Mouse (Mus musculus) CD4-positive, CD25-positive, alpha-beta regulatory T cell (primary cell): Measurements from ENCODE around the gene Cry2. TPM values are rescaled to one million over a fixed set of nuclear protein-coding genes. Genes with fewer than 3 reads are reported as not detected.

Experiments
- polyA plus RNA-seq: library from polyadenylated mRNA; unstranded; fragments of 100-300 nt; shearing (Covaris generic); gene quantifications from one replicate; pipeline ENCODE4 v1.2.1, GENCODE M21; 2017

The Cry2 gene
- polyA plus RNA-seq = 21.3 TPM

DNA sequence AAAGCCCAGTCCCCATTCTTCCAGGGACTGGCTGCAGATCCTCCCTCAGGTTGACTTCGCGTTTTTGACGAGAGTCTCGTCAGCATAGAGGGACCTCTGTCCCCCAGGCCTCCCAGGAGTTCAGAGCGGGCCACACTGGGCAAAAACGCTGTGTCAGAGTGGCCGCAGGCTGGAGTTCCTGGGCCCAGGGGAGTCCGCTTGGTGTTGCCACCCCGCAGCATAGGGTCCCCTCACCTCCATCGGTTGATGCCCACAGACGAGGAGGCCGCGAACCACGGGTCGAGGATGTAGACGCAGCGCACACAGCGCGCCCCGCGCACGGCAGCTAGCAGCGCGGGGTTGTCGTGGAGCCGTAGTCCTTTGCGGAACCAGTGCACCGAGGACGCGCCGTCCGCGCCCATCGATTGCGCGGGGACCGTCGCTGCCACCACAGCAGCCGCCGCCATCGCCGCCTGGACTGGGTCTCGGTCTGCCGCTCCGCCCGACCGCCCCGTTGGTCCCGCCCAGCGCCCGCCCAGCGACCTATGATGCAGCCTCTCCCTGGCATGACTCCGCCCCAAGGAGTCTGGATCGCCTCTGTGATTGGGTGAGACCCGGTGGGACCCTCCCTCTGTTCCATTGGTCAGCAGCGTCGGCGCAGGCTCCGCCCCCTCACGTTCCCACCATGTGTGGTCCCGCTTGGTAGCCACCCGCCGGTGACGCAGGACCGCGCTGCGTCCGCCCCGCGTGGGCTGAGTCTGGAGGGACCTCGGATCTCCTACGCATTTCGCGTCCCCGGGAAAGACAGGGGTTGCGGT lies at the start of gene Cry2:
Gene Cry2, minus strand, starts transcription at position 466 of the 797 bp plus-strand sequence.

DNA sequence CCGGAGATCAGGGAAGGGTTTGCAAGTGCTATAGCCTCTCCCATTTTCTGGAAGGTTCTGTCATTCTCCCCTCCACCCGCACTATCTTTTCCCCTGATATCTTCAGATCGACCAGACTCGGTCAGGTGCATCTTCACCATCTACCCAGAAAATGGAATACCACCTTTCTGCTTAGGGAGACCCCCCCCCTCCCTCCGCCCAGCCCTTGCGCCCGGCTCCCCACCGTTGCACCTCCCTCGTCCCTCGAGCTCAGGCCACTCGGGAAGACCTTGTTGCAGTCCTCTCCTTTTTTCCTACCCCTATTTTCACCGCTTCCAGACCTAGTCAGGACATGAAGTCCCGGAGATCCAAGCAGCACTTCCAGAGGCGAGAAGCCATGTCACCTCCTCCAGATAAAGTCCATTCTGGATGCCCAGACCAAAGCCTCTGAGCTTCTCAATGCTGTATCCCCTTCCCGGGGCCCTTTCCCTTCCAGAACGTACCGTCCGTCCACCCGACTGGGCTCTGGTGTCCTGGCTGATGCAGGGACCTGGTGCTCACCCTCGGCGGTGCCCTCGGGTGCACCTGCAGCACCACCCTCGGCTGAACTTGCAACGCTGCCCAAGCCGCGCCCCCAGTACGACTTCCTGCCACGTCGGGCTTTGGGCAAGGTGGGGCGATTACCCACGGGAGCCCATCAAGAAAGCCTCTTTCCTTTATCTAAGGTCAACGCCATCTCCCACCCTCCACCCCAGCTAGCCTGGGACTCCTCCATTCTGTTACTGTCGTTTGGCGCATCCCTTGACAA lies 26.3 kb upstream of the Cry2 start, which contains the start of gene Slc35c1:
Gene Slc35c1, minus strand, starts transcription at position 618 of the 787 bp plus-strand sequence.

DNA sequence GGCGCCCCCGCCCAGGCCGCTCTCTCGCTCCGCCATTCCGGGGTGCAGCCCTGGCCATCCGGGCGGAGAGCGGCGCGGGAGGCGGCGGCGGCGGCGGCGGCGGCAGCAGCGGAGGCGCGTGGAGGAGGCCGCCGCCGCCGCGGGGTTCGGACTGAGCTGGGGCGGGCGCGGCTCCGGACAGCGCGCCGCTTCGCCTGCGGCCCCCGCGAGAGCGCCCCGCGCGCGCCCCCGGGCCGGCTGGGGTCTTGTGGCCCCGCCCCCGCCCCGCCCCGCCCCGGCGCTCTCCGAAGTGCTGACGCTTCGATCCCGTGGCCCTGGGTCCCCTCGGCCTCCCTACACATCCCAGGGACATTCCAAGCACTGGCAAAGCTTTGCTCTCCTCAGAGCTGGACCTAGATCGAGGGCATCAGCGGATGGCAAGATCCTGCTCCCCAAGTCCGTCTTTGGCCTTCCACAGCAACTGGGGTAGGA lies 32.7 kb downstream of the Cry2 start, which contains the start of gene Mapk8ip1:
Gene Mapk8ip1, minus strand, starts transcription at position 173 of the 471 bp plus-strand sequence.

DNA sequence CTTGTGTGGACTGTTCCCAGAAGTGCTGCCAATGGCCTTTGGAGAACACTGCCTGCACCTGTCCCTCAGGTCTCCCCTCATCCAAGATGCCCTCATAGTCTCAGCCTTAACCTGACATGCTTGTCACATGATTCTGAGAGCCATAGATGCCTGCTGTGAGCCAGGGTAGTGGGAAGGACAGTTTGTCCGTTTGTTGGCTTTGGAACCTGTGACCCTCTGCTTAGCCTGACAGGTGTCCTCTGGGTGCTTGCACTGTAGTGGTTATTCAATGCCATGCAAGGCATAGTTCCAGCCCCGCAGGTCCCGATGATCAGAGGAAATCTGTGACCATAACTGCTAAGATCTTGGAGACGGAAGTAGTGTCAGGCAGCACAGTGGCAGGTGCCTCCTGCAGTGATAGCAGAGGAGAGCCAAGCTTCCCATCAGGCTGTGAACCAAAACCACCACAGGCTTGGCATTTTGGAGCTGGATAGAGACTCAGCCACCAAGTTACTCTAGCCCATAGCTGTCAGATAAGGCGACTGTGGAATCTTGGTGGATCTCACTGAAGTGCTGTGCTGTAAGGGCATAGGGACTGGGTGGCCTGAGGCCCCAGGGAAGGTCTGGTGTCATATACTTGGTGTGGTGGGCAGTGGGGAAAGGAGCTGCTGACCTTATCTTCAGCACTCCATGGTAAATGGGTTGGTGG lies 51.8 kb downstream of the Cry2 start, which contains the start of gene 1700029I15Rik:
Gene 1700029I15Rik, plus strand, starts transcription at position 638 of the 688 bp plus-strand sequence.

GRCm38 (mm10) chr2:92374514-92374913 lies 59.3 kb downstream of the Cry2 start, which contains the start of the genes Pex16 and Large2:
Gene Pex16, plus strand, starts transcription at chr2:92374676.
Gene Large2, minus strand, starts transcription at chr2:92374869.

Other genes with a start within 250 kb of the Cry2 start
- 51.9 TPM for gene Pex16, start 59.4 kb downstream of the Cry2 start, polyA plus RNA-seq
- gene Large2, start 59.2 kb downstream of the Cry2 start, polyA plus RNA-seq = 1.1 TPM
- 7.1 TPM for gene 1700029I15Rik, start 51.5 kb downstream of the Cry2 start, polyA plus RNA-seq
- 1.3 TPM for gene Mapk8ip1, start 32.8 kb downstream of the Cry2 start, polyA plus RNA-seq
- gene Slc35c1, start 26.5 kb upstream of the Cry2 start, polyA plus RNA-seq = 73.4 TPM
- gene Chst1, start 165.7 kb upstream of the Cry2 start, polyA plus RNA-seq = not detected